Mouse (Mus musculus): ENCODE data around the gene Tktl2.

Tktl2 gene

DNA sequence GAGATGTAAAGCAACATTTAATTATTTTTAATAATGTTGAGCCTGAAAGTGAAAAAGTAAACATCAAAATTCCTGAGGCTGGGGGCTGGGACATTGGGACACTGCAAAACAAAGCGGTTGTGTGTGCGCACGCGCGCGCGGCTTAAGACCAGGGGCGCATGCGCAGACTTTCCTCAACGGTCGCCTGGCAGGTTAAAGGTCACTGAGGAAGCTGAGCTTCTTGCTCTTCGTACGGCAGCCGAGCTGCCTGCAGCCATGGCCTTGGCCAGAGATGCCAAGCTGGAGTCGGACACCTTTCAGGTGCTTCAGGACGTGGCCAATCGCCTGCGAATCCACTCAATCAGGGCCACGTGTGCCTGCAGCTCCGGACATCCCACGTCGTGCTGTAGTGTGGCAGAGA is at the start of gene Tktl2:
Gene Tktl2, plus strand, starts transcription at position 220 of the 400 bp plus-strand sequence.
- no peak for DNase-seq (ENCODE audit: low spot score)

DNA sequence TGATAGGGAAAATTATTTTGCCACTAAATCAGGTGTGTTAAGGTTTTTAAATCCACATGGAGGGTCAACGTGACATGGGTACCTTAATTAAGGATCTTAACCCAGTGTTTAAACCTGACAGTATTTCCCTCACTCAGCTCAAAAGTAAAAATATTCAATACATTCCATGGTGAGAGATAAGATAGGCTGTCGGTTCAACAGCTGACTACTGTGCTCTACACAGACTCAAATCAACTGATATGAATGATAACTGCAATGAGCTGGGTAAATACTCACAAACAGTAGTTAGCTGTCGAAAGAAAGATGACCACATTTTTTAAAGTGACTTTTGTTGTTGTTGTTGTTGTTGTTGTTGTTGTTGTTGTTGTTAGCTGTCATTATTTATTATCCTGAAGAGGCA is 41.7 kb upstream of the Tktl2 start:
- DNase-seq (ENCODE audit: low spot score) = no peak

DNA sequence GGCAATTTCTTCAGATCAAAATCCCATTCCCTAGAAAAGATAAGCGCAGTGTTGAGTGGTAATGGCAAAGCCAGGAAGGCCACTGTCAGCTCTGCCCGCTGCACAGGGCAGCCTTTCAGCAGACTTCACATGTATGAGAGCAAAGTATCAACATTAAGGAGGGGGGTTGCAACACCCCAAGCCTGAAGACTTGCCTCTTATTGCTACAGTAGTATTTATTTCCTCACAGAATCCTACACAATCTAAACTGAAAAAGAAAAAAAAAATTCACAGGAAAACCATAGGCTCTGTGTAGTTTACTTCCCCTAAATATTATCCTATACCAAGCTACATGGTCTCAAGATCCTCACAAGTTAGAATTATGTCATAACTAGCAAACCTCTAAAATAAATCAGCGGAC is 34.7 kb upstream of the Tktl2 start:
- no peak for DNase-seq (ENCODE audit: low spot score)

DNA sequence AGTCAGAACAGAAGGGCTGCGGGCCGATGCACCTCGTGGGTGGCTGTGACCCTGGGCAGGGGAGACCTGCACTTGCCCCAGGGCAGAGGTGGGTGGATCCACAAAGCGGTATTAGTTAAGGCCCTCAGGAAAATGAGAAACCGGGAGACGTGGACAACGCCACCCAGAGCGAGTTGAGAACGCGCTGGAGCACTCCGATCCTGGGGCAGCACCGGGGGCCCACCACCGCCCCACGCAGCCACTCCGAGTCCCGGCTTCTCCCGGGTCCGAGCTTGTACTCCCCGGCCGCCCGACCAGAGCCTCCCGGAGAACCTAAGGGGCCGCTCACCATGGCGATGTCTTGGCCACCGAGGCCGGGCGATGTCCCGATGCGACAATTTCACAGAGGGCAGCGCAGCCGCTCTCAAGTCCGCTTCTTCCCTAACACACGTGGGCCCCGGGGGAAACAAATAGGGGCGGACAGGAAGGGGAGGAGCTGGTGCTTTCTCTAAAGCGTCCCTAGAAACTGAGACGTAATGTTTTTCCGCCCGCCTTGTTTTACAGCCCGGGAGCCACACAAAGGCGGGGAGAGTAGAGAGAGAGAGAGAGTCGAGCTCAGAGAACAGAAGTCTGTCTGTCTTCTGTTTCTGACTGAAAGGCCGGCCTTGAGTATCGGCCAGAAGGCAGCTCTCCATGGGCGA is 25.3 kb upstream of the Tktl2 start, which contains the start of gene Tma16:
Gene Tma16, minus strand, starts transcription at position 447 of the 680 bp plus-strand sequence.
- DNase-seq (ENCODE audit: low spot score) = peak; percentile 75

DNA sequence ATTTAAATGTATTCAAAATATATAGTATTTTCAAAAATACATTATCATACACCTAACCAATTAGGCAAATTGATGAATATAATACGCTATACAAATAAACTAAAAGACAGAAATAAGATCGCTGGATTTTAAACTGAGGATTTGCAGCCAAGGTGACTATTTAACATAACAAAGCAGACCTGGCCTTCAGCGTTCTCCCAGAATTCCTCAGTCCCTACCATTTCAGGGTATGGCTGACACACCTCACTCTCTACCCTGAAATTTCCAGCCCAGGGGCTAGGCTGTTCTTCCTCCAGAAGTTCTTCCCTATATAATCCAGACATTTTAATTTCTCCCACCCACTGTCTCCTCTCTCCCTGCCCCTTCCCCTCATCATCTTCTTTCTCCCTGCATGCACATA is 23.0 kb upstream of the Tktl2 start:
- DNase-seq (ENCODE audit: low spot score) = no peak

DNA sequence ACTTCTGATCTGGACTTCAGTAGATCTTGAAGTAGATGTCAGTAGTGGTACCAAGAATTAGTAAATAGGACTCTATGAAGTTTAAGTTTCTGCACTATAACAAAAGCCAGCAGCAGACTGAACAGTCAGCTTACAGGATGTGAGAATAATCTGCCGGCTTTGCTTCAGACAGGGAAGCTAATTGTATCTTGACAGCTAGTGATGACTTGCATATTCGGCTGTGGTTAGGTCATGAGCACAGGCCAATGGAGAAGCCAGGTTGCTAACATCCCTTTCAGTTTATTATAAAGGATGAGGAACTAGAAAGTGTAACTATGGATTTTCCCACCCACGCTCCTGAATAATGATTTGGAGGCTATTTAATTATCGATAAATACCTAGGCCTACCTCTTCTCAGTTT is 20.9 kb upstream of the Tktl2 start:
- DNase-seq (ENCODE audit: low spot score) = no peak

DNA sequence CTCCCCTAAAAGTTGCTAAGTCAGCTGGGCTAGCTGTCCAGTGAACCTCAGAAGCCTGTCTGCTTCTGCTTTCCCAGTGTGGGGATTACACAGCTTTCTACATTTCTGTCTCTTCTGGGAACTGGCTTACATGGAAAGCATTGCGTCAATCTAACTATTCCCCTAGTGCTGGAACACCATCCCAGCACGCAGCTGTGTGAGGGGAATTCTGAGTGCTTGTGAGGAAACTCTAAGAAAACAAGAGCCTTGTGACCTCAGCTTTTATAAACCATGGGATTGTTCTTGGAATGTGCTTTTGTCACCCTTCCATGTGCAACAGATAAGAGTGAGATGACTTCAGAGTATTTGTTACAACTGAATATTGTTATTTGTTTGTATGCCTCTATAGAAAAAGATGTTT is 17.1 kb upstream of the Tktl2 start:
- no peak for DNase-seq (ENCODE audit: low spot score)

DNA sequence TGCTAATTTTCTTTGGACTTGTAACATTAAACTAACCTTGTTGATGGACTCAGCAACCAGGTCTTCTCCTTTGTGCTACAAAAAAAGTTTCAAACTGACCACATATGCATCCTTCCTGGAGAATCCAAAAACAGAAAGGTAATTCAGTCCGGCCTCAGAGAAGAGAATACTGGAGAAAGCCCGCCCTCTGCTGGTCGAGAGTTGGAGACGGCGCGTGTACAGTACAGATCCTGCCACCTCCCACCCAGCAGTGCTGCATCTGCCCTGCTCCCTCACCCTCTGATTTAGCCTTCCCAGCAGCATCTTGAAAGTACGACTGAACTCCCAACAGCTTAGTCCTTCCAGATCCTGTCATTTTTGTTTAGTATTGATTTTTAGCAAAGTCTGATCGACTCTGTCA is 15.8 kb upstream of the Tktl2 start:
- peak; percentile 56 for DNase-seq (ENCODE audit: low spot score)

DNA sequence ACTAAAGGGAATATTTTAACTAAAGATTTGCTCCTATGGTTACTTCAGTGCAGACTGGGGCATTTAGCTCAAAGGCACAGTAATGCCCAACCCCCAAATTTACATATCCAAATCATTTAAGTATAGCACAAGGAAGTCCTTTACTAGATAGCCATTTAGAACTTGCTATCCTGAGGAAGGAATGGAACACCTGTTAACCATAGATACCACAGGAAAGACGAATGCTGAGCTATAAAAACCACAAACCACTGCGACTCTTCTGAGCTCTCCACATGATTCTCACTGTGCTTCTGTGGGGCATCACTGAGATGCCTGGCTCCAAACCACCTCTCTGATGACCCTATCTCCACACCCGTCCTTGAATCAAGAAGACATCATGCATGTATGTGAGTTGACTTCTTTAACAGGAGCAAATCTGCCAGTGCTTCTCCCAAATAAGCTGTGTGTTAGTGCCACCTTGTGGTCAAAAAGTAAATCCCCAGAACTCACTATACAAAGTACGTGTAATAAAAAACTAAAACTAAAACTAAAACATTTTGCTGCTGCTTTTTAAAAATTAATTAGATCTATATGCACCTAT is 14.5 kb upstream of the Tktl2 start:
- peak; percentile 59 for DNase-seq (ENCODE audit: low spot score)

DNA sequence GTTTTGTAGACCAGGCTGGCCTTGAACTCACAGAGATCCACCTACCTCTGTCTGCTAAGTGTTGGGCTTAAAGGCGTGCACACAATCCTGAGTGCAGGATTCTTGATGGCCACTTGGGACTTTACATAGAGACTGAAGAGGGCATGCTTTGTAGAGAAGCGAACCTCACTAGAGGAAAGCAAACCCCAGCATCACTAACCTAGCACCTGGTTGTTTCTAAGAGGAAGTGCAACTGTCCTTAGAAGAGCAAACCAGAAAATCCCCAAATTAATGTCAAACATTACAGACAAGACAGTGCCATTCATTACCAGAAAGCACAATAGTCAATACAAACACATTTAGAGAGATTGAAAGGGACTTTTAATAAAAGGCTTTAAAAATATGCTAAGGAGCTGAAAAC is 8.2 kb upstream of the Tktl2 start:
- no peak for DNase-seq (ENCODE audit: low spot score)

DNA sequence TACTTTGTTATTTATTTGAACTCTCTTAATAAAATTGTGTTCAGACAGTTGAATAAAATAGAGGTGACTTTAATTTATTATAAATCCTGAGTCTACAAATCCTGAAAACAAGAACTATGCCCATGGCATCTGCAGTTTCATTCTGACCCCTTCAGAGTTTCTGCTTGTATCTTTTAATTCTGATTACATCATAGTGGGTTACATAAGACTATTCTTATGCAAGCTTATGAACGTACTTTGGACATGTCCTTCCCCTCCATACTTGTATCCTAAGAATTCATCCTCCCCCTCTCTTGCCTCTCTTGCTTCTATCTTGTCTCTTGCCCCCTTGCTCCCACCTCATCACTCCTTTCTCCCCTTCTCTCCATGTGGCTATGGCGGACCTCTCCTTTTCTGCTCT is 7.6 kb downstream of the Tktl2 start:
- DNase-seq (ENCODE audit: low spot score) = no peak

DNA sequence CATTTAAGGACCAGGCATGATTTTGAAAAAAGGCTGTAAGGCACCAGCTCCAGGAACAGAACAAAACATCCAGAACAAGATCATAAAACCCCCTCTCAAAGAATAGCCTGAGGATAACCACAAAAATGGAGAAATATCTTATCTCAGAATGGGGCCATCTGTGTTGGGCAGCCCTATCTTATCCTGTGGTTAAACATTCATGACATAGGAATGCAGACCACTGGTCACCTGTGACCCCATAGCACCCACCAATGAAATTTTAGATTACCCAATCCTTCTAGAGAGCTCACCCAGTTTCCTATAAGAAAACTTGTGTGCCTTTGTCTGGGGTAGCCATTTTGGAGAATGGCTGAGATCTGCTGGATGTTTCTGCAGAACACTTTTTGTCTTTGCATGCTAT is 9.0 kb downstream of the Tktl2 start:
- no peak for DNase-seq (ENCODE audit: low spot score)

DNA sequence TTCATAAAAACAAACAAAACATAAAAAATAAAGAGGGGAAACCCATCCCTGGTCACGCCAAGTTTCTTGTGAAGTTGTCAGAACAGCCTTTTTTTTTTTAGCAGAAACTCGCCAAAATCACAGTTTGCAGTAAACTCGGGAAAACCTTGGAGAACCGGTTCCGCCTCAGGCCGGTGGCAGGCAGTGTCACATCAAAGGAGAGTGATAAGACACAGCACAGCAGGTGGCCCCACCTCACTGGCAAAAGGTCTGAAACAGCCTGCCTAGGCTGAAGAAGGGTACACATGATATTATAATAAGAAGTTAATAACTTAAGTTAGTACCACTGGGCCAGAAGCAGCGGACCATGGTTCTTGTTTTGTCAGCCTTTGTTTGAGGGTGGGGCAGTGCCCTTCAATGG is 38.5 kb downstream of the Tktl2 start:
- no peak for DNase-seq (ENCODE audit: low spot score)

All from layer of hippocampus, adult 9-10 months (tissue).